Mouse (Mus musculus) heart, embryonic 15.5 days (tissue): ENCODE results near the gene Wee2. TPM values are rescaled to one million over a fixed set of nuclear protein-coding genes. Genes with fewer than 3 reads are reported as not detected.

ENCODE experiments used
- ATAC-seq: fragments of 200-750 bp; cut with Nextera tagmentation; replicated peaks from 2 replicates; pipeline ENCODE4 v1.8.0; 2017; ENCODE audit warnings: low read depth, moderate TSS enrichment; ENCODE audit not compliant: insufficient number of reproducible peaks, insufficient read depth, low FRiP score
- H3K27ac ChIP-seq: fragments of 300-500 bp; sonication (generic); 2 replicates; pipeline ENCODE4 v1.5.1; 2015; ENCODE audit warnings: mild to moderate bottlenecking, inconsistent platforms
- H3K27me3 ChIP-seq: fragments of 300-500 bp; sonication (generic); 2 replicates; pipeline ENCODE4 v1.6.1; 2015; ENCODE audit warnings: inconsistent platforms
- H3K36me3 ChIP-seq: fragments of 300-500 bp; sonication (generic); 2 replicates; pipeline ENCODE4 v1.6.1; 2015; ENCODE audit warnings: mild to moderate bottlenecking, inconsistent platforms
- H3K4me1 ChIP-seq: fragments of 300-500 bp; sonication (generic); replicated peaks from 2 replicates; pipeline ENCODE4 v1.6.1; 2015; ENCODE audit warnings: inconsistent platforms
- H3K4me2 ChIP-seq: fragments of 300-500 bp; sonication (generic); 2 replicates; pipeline ENCODE4 v1.6.1; 2015; ENCODE audit warnings: inconsistent platforms, mild to moderate bottlenecking, moderate library complexity
- H3K4me3 ChIP-seq: fragments of 300-500 bp; sonication (generic); 2 replicates; pipeline ENCODE4 v1.5.1; 2015; ENCODE audit warnings: mild to moderate bottlenecking, inconsistent platforms
- H3K9ac ChIP-seq: fragments of 300-500 bp; sonication (generic); 2 replicates; pipeline ENCODE4 v1.6.1; 2015; ENCODE audit warnings: mild to moderate bottlenecking, inconsistent platforms
- H3K9me3 ChIP-seq: fragments of 300-500 bp; sonication (generic); replicated peaks from 2 replicates; pipeline ENCODE4 v1.6.1; 2016; ENCODE audit warnings: inconsistent platforms
- WGBS: fragments of 180-500 bp; shearing (Covaris S2); methylation state at CpG from one replicate; pipeline ENCODE4 v1.1.7; 2015; ENCODE audit warnings: mixed read lengths; 5-methylcytosine and 5-hydroxymethylcytosine counted together
- polyA plus RNA-seq: library from polyadenylated mRNA; unstranded; fragments of >200 nt; fragmentation: Nextera tagmentation; extraction: Ambion mirVana; gene quantifications from 2 replicates; pipeline ENCODE4 v1.2.1, GENCODE M21; 2015

Wee2 gene
- polyA plus RNA-seq, 1 experiment from 2014 or later: not detected

DNA sequence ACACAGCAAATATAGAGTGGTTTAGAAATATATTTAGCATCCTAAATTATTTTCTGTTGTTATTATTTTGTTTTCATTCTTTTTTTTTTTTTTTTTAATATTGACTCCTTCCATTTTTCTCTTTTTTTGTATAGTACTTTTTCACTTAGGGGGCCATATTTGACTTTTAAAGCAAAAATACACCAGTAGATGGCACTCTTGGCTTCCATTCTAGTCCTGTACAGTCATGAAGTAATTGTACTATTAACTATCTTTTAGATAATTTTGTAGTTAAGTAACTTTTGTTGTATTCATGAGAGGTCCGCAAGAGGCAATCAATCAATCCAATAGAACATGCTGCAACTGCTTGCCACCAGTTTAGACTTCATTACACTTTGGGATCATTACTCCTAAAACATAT lies 40.8 kb downstream of the Wee2 start:
- H3K4me1 ChIP-seq: no peaks in the 10 kb centered on the region
- H3K36me3 ChIP-seq: peaks cover 66% of the 10 kb centered on the region
- H3K4me3 ChIP-seq: no peak overlapping the region
- ATAC-seq: no peak
- H3K27ac ChIP-seq: no peak overlapping the region
- H3K9me3 ChIP-seq: no peaks in the 10 kb centered on the region
- H3K9ac ChIP-seq: no peak overlapping the region
- no peaks in the 10 kb centered on the region for H3K27me3 ChIP-seq
- no peak overlapping the region for H3K4me2 ChIP-seq
- WGBS: 84% methylated on average over 1 of the region's 1 CpGs

DNA sequence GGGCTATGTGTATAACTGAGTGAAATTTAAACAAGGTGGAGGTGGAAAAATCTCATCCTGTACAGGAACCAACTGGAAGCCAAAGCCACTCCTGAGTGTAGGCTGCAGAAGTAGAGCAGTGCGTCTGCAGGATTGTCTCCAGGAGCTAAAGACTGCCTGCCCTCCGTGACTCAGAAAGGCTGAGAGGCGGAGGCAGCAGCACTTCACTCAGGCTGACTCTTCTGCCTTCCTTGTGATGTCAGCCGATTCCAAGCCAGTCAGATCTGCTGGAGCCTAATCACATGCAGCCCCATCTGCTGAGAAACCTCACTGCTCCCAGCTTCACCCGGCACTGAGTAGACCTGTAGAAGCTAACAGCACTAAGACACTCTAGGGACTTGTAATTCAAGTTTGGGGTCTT lies 43.4 kb downstream of the Wee2 start:
- no peaks in the 10 kb centered on the region for H3K27me3 ChIP-seq
- no peaks in the 10 kb centered on the region for H3K9me3 ChIP-seq
- no peak overlapping the region for H3K27ac ChIP-seq
- peaks cover 49% of the 10 kb centered on the region for H3K36me3 ChIP-seq
- ATAC-seq: no peak
- H3K4me1 ChIP-seq: no peaks in the 10 kb centered on the region
- H3K9ac ChIP-seq: no peak overlapping the region
- 92% methylated on average over 5 of the region's 5 CpGs for WGBS
- no peak overlapping the region for H3K4me2 ChIP-seq
- H3K4me3 ChIP-seq: no peak overlapping the region

DNA sequence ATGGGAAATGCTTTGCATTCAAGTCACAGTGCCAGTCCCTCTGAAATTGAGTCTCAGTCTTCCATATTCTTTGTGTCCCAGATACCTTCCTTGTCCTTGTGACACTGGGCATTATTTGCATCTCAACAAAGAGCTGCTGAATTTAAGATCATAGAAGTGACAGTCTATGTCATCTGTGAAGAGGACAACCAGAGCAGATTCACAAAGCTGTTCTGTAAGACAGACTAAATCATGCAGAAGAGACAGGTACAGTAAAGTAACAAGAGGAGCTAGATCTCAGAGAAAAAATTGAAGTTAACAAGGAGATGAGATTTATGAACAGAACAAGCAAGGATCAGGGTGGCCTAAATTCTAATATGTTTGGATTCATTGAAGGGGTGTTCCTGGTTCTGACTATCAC lies 52.0 kb downstream of the Wee2 start, which contains the start of gene Tas2r137:
Tas2r137 (plus strand) TSS at position 301 of the 400 bp plus-strand sequence.
- no peaks in the 10 kb centered on the region for H3K27me3 ChIP-seq

DNA sequence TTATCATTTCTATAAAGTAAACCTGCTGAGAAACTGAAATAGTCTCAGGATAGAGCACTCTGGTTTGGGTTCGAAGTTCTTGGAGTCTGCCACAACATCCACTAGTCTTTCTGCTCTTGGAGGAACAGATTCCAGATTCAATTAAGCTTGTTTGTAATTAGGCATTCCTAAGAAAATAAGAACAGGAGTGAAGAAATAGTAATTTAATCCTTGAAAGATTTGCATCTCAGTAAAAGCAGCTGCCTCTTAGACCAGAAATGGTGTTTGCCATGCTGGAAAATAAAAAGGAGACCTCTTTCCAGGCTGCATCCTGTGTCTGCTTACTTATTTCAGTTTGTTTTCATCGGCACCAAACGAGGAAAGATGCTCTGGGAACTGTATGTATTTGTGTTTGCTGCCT lies 54.3 kb downstream of the Wee2 start, which contains the start of gene Tas2r108:
Tas2r108 (plus strand) TSS at position 301 of the 400 bp plus-strand sequence.
- no peaks in the 10 kb centered on the region for H3K27me3 ChIP-seq
- no peaks in the 10 kb centered on the region for H3K36me3 ChIP-seq
- no peaks in the 10 kb centered on the region for H3K4me1 ChIP-seq
- no peak for ATAC-seq
- H3K4me3 ChIP-seq: no peak within 1 kb of the TSS
- H3K9me3 ChIP-seq: no peaks in the 10 kb centered on the region
- H3K4me2 ChIP-seq: no peak within 1 kb of the TSS
- H3K27ac ChIP-seq: no peak within 1 kb of the TSS
- WGBS: 89% methylated on average over 3 of the region's 3 CpGs
- H3K9ac ChIP-seq: no peak within 1 kb of the TSS

More for the DNA sequence above, 52.0 kb downstream of the Wee2 start, which contains the start of gene Tas2r137:
- Histone ChIP-seq H3K27ac (no peak within 1 kb of the TSS), H3K9ac (no peak within 1 kb of the TSS), H3K36me3 (no peaks in the 10 kb centered on the region), H3K4me1 (no peaks in the 10 kb centered on the region), H3K4me3 (no peak within 1 kb of the TSS), H3K9me3 (no peaks in the 10 kb centered on the region), H3K4me2 (no peak within 1 kb of the TSS)
- no peak for ATAC-seq

Other genes with a start within 250 kb of the Wee2 start
- 38.5 and 39.9 TPM in 2 replicates for gene Agk, start 113.9 kb upstream of the Wee2 start, polyA plus RNA-seq
- 2.5 and 5.9 TPM in 2 replicates for gene E330009J07Rik, start 3.0 kb upstream of the Wee2 start, polyA plus RNA-seq
- gene Ssbp1, start 32.3 kb downstream of the Wee2 start, polyA plus RNA-seq: 96.0 and 98.9 TPM in 2 replicates
- not detected in 2 replicates for gene Tas2r137, start 52.1 kb downstream of the Wee2 start, polyA plus RNA-seq
- not detected in 2 replicates for gene Tas2r108, start 54.4 kb downstream of the Wee2 start, polyA plus RNA-seq
- gene Prss37, start 80.4 kb downstream of the Wee2 start, polyA plus RNA-seq: not detected in 2 replicates
- 0.10 TPM in 1 of 2 replicates, not detected in the other for gene Olfr461, start 116.0 kb downstream of the Wee2 start, polyA plus RNA-seq
- not detected in 2 replicates for gene Olfr460, start 130.4 kb downstream of the Wee2 start, polyA plus RNA-seq
- gene Clec5a, start 146.7 kb downstream of the Wee2 start, polyA plus RNA-seq: 0.47 and 0.90 TPM in 2 replicates
- not detected in 2 replicates for gene Tas2r138, start 174.2 kb downstream of the Wee2 start, polyA plus RNA-seq
- 0.03 TPM in 1 of 2 replicates, not detected in the other for gene Mgam, start 189.7 kb downstream of the Wee2 start, polyA plus RNA-seq